Mouse (Mus musculus) retina, postnatal 7 days (tissue): Measurements from ENCODE around the gene Nos1ap.

Experiments used
- DNase-seq: peaks from one replicate; pipeline ENCODE4 v3.0.0-alpha.2; 2012; ENCODE audit warnings: low read depth, low spot score

Nos1ap gene

DNA sequence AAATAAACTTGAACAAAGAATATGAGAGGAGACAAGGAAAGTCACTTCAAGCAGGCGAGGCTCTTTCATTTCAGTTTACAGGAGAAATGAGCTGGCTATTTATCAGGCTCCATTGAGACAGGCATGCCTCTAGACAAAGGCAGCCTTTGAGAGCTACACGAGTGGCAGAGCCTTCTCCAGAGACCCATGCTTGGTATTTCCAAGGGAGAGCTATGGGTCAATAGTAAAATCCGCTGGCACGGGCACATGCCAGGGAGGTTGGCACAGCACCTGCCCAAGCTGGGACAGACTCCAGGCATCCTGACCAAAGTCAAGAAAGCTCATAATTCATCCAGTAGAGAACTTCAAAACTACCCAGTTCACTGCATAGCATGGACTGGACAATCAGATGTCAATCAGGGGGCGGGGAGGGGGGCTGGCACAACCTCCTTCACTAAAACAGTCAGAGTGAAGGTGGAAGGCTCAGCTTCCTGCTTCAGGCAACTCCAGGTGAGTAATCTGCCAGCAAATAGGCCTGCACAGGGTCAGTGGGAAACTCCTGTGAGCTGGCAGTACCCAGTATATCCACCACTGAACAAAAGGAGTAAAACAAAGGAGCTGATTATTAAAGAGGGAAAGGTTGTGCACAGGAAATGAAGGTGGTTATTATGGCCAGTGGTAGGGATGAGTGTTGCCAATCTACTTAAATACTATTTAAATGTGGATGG lies 129.6 kb downstream of the Nos1ap start:
- DNase-seq: no peak

DNA sequence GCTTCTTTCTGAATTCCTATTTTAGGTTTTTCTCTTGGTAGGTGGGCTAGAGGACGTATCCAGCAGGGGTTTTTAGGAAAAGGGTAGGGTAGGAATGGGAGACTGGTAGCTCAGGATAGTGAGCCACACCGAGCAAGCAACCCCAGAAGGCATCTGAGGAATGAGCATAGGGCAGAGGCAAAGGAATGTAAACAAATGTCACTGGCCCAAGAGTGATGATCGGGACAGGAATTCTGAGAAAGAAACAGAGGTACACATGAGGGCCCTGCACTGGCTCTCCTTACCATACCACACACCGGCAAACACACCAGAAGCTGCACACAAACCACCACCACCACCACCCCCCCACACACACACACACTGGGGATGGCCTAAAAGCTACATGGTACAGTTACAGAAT lies 132.0 kb downstream of the Nos1ap start:
- no peak for DNase-seq

- DNase-seq: no peak
Measured at GRCm38 (mm10) chr1:170455910-170456700, 133.6 kb downstream of the Nos1ap start.

- no peak for DNase-seq
Measured at GRCm38 (mm10) chr1:170455387-170455786, 134.3 kb downstream of the Nos1ap start.

GRCm38 (mm10) chr1:170453455-170453854 lies 136.2 kb downstream of the Nos1ap start:
- no peak for DNase-seq

GRCm38 (mm10) chr1:170448244-170448643 lies 141.4 kb downstream of the Nos1ap start:
- DNase-seq: no peak

- DNase-seq: no peak
Measured at GRCm38 (mm10) chr1:170445458-170445857, 144.2 kb downstream of the Nos1ap start.

GRCm38 (mm10) chr1:170440367-170440766 lies 149.3 kb downstream of the Nos1ap start:
- no peak for DNase-seq

DNA sequence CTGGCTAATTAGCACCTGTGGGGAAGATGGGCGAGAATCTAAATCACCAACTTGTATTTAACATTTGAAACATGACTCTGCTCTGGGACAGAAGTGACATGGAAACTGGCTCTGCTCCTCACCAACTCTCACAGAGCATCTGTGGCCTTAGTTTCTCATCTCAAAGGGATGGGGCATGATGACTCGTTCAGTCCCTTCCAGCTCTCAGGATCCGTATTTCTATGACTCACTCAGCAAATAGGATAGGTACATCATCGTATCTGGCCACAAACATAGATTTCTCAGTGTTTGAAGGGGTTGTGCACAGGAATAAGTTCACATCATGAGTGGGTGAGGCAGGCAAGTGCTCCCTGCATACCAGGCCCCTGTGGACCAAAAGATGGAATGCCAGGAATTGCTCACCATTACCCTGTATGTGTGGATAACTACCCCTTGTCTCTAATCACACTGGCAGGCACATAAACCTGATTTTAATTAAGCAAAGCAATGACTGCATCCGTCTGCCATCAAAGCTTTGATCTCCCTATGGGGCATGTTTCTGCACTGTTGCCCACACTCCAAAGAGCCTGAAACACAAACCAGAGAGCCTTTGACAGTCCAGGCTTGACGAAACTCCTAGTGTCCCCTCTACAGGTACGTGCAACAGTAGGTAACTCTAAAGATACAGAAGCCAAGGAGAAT lies 151.1 kb downstream of the Nos1ap start:
- DNase-seq: no peak

DNA sequence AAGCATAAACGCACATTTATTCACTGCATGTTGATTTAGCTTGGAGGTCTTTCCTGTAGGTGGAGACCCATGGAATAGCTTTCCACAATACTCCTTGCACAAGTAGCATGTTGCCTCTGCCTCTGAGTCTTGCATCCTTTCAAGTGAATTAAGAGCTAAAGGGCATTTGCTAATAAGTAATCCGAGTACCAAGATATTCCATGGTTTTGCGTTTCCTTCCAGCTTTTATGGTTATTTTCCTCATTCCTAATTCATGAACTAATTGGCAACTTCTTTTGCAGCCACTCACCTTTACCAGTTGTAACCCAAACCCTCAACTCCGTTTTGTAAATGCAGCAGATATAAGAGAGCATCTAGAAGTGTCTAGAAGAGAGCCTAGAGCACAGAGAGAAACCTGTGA lies 155.5 kb downstream of the Nos1ap start:
- no peak for DNase-seq

DNA sequence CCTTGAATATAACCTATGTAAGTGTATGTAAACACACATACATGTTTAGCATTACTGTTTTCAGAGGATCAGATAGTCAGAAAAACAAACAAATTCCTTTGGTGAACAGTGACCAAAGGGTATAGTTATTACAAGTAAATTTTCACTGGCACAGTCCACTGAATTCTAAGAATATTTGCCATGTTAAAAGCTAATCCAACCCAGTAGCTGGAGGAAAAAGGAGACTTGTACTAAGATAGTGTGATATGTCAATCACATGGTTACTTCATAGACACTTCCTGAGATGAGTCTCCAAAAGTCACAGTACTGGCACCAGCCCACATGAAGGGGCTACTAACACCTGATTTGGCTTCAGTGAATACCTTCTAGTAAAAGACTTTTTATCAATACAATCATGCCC lies 156.0 kb downstream of the Nos1ap start:
- DNase-seq: no peak

GRCm38 (mm10) chr1:170432288-170432687 lies 157.4 kb downstream of the Nos1ap start:
- no peak for DNase-seq

- no peak for DNase-seq
Measured at GRCm38 (mm10) chr1:170431312-170431711, 158.3 kb downstream of the Nos1ap start.

DNA sequence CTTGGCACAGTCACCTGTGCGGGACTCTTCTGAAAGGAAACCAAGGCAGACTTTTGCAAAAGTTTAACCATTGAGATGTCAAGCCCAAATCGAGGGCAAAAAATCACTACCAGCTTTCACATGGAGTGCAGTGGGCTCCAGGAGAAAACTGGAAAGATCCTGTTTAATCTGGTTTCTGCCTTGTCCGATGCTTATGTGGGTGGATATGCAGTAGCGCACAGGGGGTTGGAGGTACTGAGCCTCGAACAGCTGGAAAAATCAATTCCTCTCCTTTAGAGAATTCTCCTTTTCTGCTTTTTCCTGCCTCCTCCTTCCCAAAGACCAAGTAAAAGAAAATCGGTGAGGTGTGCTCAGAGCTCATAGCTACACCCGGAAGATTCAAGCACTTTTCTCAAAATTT lies 159.0 kb downstream of the Nos1ap start:
- DNase-seq: no peak

DNA sequence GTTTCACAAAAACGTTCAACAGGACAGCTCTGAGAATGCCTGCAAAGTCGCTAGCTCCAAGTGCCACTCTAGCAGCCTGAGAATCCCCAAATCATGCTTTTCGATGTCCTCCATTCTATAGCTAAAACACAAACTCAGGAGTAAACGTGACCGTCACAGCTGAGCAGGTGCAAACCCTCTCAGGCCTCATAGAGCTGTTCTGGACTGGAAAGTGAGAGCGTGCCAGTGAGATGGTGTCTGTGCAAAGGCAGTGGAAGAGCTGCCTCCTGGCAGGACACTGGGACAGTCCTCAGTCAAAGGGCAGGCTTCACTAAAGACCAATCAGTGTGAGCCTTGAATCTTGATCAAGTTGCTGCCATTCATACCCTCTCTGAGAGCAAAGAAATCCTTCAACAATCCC lies 160.0 kb downstream of the Nos1ap start:
- DNase-seq: no peak

GRCm38 (mm10) chr1:170428141-170428540 lies 161.5 kb downstream of the Nos1ap start:
- DNase-seq: no peak

- no peak for DNase-seq
Measured at GRCm38 (mm10) chr1:170424258-170424889, 165.3 kb downstream of the Nos1ap start.

DNA sequence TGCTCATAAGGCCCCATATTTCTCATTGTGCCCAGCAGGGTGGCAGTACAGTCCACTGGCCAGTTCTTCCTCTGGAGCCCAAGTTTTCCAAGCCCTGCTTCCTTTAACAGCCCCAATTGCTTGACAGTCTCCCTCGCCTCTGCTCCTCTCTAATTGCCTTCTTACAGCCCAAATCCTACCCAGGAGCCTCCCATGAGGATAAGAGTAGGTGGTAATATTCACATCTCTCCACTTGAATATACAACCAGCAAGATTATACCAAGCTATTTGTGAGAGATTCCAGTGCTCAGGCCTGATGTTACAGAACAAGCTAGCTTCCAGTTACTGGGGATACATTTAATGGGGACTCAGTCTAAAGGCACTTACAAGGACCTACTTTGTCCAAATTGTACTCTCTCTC lies 166.6 kb downstream of the Nos1ap start:
- DNase-seq: no peak

DNA sequence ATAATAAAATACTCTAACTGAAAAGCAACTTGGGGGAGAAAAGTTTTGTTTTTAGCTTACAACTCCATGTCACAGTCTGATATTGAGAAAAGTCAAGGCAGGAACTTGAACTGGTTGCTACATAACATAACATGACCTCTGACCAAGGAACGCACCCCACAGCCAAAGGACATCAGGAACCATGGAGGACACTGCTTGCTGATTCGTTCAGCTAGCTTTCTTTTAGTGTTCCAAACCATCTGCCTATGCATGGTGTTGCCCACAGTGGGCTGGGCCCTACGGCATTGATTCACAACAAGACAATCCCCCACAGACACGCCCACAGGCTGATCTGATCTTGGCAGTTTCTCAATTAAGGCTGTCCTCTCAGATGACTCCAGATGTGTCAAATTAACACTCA lies 167.5 kb downstream of the Nos1ap start:
- DNase-seq: no peak

DNA sequence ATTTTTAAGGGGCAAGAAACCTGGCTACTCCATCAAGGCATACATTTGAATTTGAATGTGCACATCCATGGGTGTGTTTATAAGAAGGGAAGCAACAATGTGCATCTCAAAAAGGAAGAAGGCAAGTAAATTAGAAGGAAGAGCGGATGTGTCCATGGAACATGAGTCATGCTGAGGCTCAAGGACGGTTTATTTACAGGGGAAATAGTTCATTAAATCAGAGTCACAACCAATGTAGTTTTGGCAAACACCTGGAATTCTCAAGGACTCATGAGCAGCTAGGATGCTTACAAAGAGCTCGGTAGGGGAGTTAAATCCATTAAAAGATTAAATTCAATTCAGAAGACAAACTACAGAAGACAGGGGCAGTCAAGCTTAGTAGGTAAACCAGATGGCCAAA lies 169.7 kb downstream of the Nos1ap start:
- no peak for DNase-seq

DNA sequence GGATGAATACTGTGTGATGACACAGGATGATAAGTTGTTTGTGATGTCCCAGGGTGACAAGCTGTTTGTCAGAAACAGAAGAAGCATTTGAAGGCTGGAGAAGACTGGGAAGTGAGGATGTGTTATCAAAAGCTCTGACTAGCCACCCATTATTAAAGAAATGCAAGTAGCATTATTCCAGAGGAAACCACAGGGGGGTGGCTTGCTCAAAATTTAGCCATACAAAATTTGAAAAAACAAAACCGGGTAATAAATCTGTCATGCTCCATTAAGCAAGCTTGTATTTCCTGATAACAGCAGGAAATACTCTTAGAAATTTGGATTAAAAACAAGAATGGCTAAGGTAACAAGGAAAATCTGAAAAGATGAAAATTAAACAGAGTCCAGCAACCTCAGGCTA lies 171.5 kb downstream of the Nos1ap start:
- DNase-seq: no peak

- no peak for DNase-seq
Measured at GRCm38 (mm10) chr1:170416967-170417366, 172.7 kb downstream of the Nos1ap start.
